Mouse (Mus musculus): ENCODE data around the gene Them7.

GRCm38 (mm10) chr2:105417663-105418062 is 193.5 kb downstream of the Them7 start:
- TF ChIP-seq CTCF (IDR thresholded peaks at IDR 0.05; ENCODE audit: low read depth) (no peak), EP300 (optimal IDR thresholded peaks at IDR 0.05) (no peak)

All from stomach, postnatal 0 days (tissue).